Mouse (Mus musculus): Measurements from ENCODE around the gene Usp15.

- TF ChIP-seq POLR2A (IDR thresholded peaks at IDR 0.05; ENCODE audit: borderline replicate concordance, low read depth, low read length) (no peak), CTCF (IDR thresholded peaks at IDR 0.05; ENCODE audit: low read depth, low read length) (no peak)
Measured at GRCm38 (mm10) chr10:123199615-123200319, 3.0 kb upstream of the Usp15 start.

Measured in bone marrow macrophage, adult 2 months (primary cell).